Mouse (Mus musculus) midbrain, embryonic 13.5 days (tissue): Measurements from ENCODE around the gene Zfp410. TPM values are rescaled to one million over a fixed set of nuclear protein-coding genes. Genes with fewer than 3 reads are reported as not detected.

ENCODE experiments used
- ATAC-seq: fragments of 200-750 bp; cut with Nextera tagmentation; 2 replicates; pipeline ENCODE4 v1.8.0; 2017; ENCODE audit warnings: mild to moderate bottlenecking, moderate TSS enrichment, moderate library complexity
- H3K27ac ChIP-seq: fragments of 300-500 bp; sonication (generic); 2 replicates; pipeline ENCODE4 v1.5.1; 2015; ENCODE audit warnings: inconsistent platforms, mild to moderate bottlenecking, moderate library complexity
- H3K27me3 ChIP-seq: fragments of 300-500 bp; sonication (generic); 2 replicates; pipeline ENCODE4 v1.6.1; 2015; ENCODE audit warnings: mild to moderate bottlenecking, inconsistent platforms
- H3K36me3 ChIP-seq: fragments of 300-500 bp; sonication (generic); 2 replicates; pipeline ENCODE4 v1.6.1; 2015; ENCODE audit warnings: mild to moderate bottlenecking, inconsistent platforms
- H3K4me1 ChIP-seq: fragments of 300-500 bp; sonication (generic); replicated peaks from 2 replicates; pipeline ENCODE4 v1.6.1; 2015; ENCODE audit warnings: inconsistent platforms
- H3K4me2 ChIP-seq: fragments of 300-500 bp; sonication (generic); replicated peaks from 2 replicates; pipeline ENCODE4 v1.6.1; 2015; ENCODE audit warnings: moderate library complexity, mild to moderate bottlenecking, inconsistent platforms
- H3K4me3 ChIP-seq: fragments of 300-500 bp; sonication (generic); replicated peaks from 2 replicates; pipeline ENCODE4 v1.5.1; 2015; ENCODE audit warnings: mild to moderate bottlenecking, inconsistent platforms
- H3K9ac ChIP-seq: fragments of 300-500 bp; sonication (generic); replicated peaks from 2 replicates; pipeline ENCODE4 v1.6.1; 2015; ENCODE audit warnings: mild to moderate bottlenecking, inconsistent platforms
- H3K9me3 ChIP-seq: fragments of 300-500 bp; sonication (generic); 2 replicates; pipeline ENCODE4 v1.6.1; 2016; ENCODE audit warnings: mild to moderate bottlenecking, inconsistent platforms
- WGBS: fragments of 180-500 bp; shearing (Covaris S2); methylation state at CpG from one replicate; pipeline ENCODE4 v1.1.7; 2015; 5-methylcytosine and 5-hydroxymethylcytosine counted together
- polyA plus RNA-seq: library from polyadenylated mRNA; unstranded; fragments of >200 nt; fragmentation: Nextera tagmentation; extraction: Ambion mirVana; gene quantifications from 2 replicates; pipeline ENCODE4 v1.2.1, GENCODE M21; 2015

Zfp410 gene
- polyA plus RNA-seq, 1 experiment from 2014 or later = 103 TPM

DNA sequence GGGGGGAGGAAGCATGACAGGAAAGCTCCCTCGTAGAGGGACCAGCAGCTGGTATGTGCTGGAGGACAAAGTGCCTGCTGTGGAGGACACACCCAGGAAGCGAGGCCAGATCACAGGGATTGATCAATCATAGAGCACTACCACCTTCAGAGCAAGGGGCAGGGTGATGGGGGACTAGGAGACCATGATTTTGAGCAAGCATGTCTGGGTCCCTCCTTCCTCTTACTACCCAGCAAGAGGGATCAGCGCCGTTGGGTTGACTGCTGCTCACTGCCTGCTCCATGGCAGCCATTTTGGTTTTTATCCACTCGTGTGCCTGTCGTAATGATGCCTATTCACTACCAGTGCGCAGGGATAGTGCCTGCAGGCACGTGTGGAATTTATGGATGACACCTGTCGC, 47.6 kb downstream of the Zfp410 start:
- H3K4me1 ChIP-seq = peaks cover 27% of the 10 kb centered on the region
- H3K27ac ChIP-seq = no peak overlapping the region
- H3K36me3 ChIP-seq = peaks cover 21% of the 10 kb centered on the region
- no peak for ATAC-seq
- WGBS = 91% methylated on average over 9 of the region's 9 CpGs
- no peak overlapping the region for H3K4me2 ChIP-seq
- no peak overlapping the region for H3K9ac ChIP-seq
- H3K9me3 ChIP-seq = no peaks in the 10 kb centered on the region
- no peaks in the 10 kb centered on the region for H3K27me3 ChIP-seq
- H3K4me3 ChIP-seq = no peak overlapping the region

DNA sequence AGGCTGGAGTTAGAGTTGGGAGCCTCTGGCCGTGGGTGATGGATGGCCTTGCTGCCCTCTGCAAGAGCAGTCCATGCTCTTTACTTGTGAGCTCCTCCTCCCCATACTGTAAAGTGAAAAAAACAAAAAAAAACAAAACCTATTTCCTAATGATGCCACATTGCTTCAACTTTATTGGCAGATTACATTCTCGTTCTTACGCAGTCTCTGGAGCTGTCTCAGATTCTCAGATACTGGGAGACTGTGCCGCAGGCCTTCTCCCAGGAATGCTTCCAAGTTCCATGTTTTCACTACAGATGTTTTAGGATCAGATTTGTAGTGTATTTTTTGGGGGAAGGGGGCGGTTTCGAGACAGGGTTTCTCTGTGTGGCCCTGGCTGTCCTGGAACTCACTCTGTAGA, 48.5 kb downstream of the Zfp410 start:
- no peak overlapping the region for H3K4me2 ChIP-seq
- H3K36me3 ChIP-seq = peaks cover 29% of the 10 kb centered on the region
- no peak overlapping the region for H3K4me3 ChIP-seq
- H3K9ac ChIP-seq = no peak overlapping the region
- H3K4me1 ChIP-seq = peaks cover 27% of the 10 kb centered on the region
- no peak overlapping the region for H3K27ac ChIP-seq
- H3K9me3 ChIP-seq = no peaks in the 10 kb centered on the region
- H3K27me3 ChIP-seq = no peaks in the 10 kb centered on the region
- no peak for ATAC-seq
- 94% methylated on average over 6 of the region's 6 CpGs for WGBS

DNA sequence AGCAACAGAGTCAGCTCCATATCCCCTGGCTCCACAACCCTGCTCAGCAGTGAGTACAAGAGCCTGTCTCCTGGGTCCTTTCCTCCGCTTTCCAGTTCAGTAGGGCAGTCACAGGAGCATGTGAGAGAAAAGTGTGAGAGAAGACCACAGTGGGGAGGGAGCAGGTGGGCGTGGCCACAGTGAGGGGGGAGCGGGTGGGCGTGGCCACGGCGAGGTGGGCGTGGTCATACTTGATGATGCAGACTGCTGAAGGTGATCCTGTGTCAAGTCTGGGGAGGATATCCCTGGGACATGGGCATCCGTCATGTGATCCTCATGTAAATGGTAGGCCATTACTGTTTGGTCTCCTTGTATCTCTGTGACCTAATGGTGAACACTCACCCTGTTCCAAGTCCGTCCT, 50.3 kb downstream of the Zfp410 start:
- Histone ChIP-seq H3K9ac (no peak overlapping the region), H3K9me3 (no peaks in the 10 kb centered on the region), H3K4me2 (no peak overlapping the region), H3K4me3 (no peak overlapping the region), H3K4me1 (peaks cover 16% of the 10 kb centered on the region), H3K27ac (no peak overlapping the region), H3K27me3 (no peaks in the 10 kb centered on the region), H3K36me3 (peaks cover 48% of the 10 kb centered on the region)
- no peak for ATAC-seq
- 67% methylated on average over 9 of the region's 9 CpGs for WGBS

DNA sequence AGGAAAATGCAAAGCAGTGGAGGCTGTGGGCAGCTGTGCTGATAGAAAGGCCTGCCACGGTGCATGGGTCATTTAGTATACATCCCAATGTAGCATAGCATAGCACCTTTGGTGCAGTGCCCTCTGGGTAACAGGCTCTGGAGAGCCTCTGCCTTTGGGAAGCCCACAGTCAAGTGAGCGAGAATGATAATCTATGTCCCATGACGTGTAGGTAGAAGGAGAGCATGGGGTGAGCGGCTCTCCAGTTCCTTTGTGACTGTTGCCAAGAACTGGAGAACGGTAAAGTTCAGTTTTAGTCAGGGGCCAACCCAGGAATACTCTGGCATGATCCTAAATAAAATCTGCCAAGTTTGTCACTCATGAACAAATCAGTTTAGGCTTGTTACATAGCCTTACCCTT, 55.0 kb downstream of the Zfp410 start:
- no peak overlapping the region for H3K4me2 ChIP-seq
- no peaks in the 10 kb centered on the region for H3K9me3 ChIP-seq
- H3K4me3 ChIP-seq = no peak overlapping the region
- H3K4me1 ChIP-seq = no peaks in the 10 kb centered on the region
- 94% methylated on average over 5 of the region's 5 CpGs for WGBS
- no peak overlapping the region for H3K27ac ChIP-seq
- H3K9ac ChIP-seq = no peak overlapping the region
- peaks cover 75% of the 10 kb centered on the region for H3K36me3 ChIP-seq
- ATAC-seq = no peak
- no peaks in the 10 kb centered on the region for H3K27me3 ChIP-seq

GRCm38 (mm10) chr12:84373831-84374481, 57.3 kb downstream of the Zfp410 start:
- WGBS = 90% methylated on average over 6 of the region's 6 CpGs
- Histone ChIP-seq H3K4me1 (no peaks in the 10 kb centered on the region), H3K4me2 (no peak overlapping the region), H3K27ac (no peak overlapping the region), H3K9ac (no peak overlapping the region), H3K9me3 (no peaks in the 10 kb centered on the region), H3K4me3 (no peak overlapping the region), H3K27me3 (no peaks in the 10 kb centered on the region), H3K36me3 (peaks cover 62% of the 10 kb centered on the region)
- no peak for ATAC-seq

GRCm38 (mm10) chr12:84382369-84382768, 65.7 kb downstream of the Zfp410 start:
- H3K27me3 ChIP-seq = no peaks in the 10 kb centered on the region
- no peak for ATAC-seq
- H3K4me1 ChIP-seq = no peaks in the 10 kb centered on the region
- no peak overlapping the region for H3K9ac ChIP-seq
- WGBS = 92% methylated on average over 4 of the region's 4 CpGs
- H3K27ac ChIP-seq = no peak overlapping the region
- no peaks in the 10 kb centered on the region for H3K9me3 ChIP-seq
- H3K36me3 ChIP-seq = peaks cover 12% of the 10 kb centered on the region
- no peak overlapping the region for H3K4me2 ChIP-seq
- no peak overlapping the region for H3K4me3 ChIP-seq

- 90% methylated on average over 5 of the region's 5 CpGs for WGBS
- H3K4me2 ChIP-seq = no peak overlapping the region
- H3K27me3 ChIP-seq = no peaks in the 10 kb centered on the region
- H3K9me3 ChIP-seq = no peaks in the 10 kb centered on the region
- H3K4me3 ChIP-seq = no peak overlapping the region
- ATAC-seq = no peak
- H3K9ac ChIP-seq = no peak overlapping the region
- no peaks in the 10 kb centered on the region for H3K4me1 ChIP-seq
- H3K36me3 ChIP-seq = peaks cover 5% of the 10 kb centered on the region; the same call in 1 of the 2 replicates
- no peak overlapping the region for H3K27ac ChIP-seq
Observed at GRCm38 (mm10) chr12:84384644-84385081, 68.0 kb downstream of the Zfp410 start.

DNA sequence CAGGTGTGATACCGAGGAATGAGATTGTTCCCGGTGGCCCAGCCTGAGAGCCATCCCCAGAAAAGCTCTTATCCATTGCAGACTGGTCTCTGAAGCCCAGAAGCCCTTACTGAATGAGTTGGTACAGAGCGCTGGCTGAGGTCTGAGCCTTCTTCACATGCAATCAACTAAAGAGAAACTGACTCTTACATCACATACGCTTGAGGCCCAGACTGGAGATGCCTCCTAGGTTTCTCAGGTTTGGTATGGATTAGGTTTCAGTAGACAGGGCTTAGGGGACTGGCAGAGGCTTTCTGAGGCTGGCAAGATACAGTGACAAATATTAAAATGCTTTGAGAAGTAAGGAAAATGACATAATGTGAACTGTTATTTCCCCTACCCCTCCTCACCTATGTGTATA, 68.8 kb downstream of the Zfp410 start:
- ATAC-seq = no peak
- Histone ChIP-seq H3K4me2 (no peak overlapping the region), H3K4me3 (no peak overlapping the region), H3K36me3 (peaks cover 5% of the 10 kb centered on the region; the same call in 1 of the 2 replicates), H3K9ac (no peak overlapping the region), H3K9me3 (no peaks in the 10 kb centered on the region), H3K27ac (no peak overlapping the region), H3K27me3 (no peaks in the 10 kb centered on the region), H3K4me1 (no peaks in the 10 kb centered on the region)
- 89% methylated on average over 4 of the region's 4 CpGs for WGBS

GRCm38 (mm10) chr12:84388097-84388496, 71.4 kb downstream of the Zfp410 start:
- no peak overlapping the region for H3K4me2 ChIP-seq
- H3K36me3 ChIP-seq = peaks cover 5% of the 10 kb centered on the region; the same call in 1 of the 2 replicates
- no peaks in the 10 kb centered on the region for H3K4me1 ChIP-seq
- H3K9me3 ChIP-seq = no peaks in the 10 kb centered on the region
- no peak overlapping the region for H3K4me3 ChIP-seq
- H3K27me3 ChIP-seq = no peaks in the 10 kb centered on the region
- H3K9ac ChIP-seq = no peak overlapping the region
- 87% methylated on average over 8 of the region's 8 CpGs for WGBS
- H3K27ac ChIP-seq = no peak overlapping the region
- ATAC-seq = no peak

GRCm38 (mm10) chr12:84388774-84389400, 72.2 kb downstream of the Zfp410 start:
- Histone ChIP-seq H3K4me1 (no peaks in the 10 kb centered on the region), H3K27ac (no peak overlapping the region), H3K36me3 (peaks cover 5% of the 10 kb centered on the region; the same call in 1 of the 2 replicates), H3K4me2 (no peak overlapping the region), H3K9ac (no peak overlapping the region), H3K27me3 (no peaks in the 10 kb centered on the region), H3K9me3 (no peaks in the 10 kb centered on the region), H3K4me3 (no peak overlapping the region)
- no peak for ATAC-seq
- 77% methylated on average over 14 of the region's 14 CpGs for WGBS

GRCm38 (mm10) chr12:84390336-84390735, 73.7 kb downstream of the Zfp410 start:
- H3K27ac ChIP-seq = no peak overlapping the region
- no peak overlapping the region for H3K4me3 ChIP-seq
- H3K9me3 ChIP-seq = no peaks in the 10 kb centered on the region
- WGBS = 95% methylated on average over 6 of the region's 6 CpGs
- no peaks in the 10 kb centered on the region for H3K36me3 ChIP-seq
- no peak overlapping the region for H3K4me2 ChIP-seq
- no peaks in the 10 kb centered on the region for H3K4me1 ChIP-seq
- no peak overlapping the region for H3K9ac ChIP-seq
- no peaks in the 10 kb centered on the region for H3K27me3 ChIP-seq
- no peak for ATAC-seq

DNA sequence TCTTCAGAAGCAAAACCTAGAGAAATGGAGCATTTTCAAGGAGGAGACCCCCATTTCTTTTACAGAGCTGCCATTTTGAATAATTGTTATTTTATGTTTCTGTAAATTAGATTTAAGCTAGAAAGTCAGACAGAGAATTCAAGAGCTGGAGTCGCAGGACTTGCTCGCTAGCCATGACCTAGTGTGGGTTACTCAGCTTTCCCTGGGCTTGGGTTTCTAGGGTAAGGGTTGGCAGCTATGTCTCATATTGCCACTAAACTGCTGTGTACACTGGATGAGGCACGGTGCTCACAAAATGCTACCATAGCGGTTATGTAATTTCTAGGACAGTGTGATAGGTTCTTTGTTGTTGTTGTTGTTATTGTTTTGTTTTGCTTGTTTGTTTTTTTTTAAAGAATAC, 76.0 kb downstream of the Zfp410 start:
- Histone ChIP-seq H3K9ac (no peak overlapping the region), H3K4me1 (no peaks in the 10 kb centered on the region), H3K4me3 (no peak overlapping the region), H3K4me2 (no peak overlapping the region), H3K36me3 (no peaks in the 10 kb centered on the region), H3K27ac (no peak overlapping the region), H3K27me3 (no peaks in the 10 kb centered on the region), H3K9me3 (no peaks in the 10 kb centered on the region)
- ATAC-seq = no peak
- WGBS = 97% methylated on average over 4 of the region's 4 CpGs
